Mouse (Mus musculus): ENCODE results near the gene Eps8l1. TPM values are rescaled to one million over a fixed set of nuclear protein-coding genes. Genes with fewer than 3 reads are reported as not detected.

Eps8l1 gene
- total RNA-seq, 2 experiments from 2014 or later: 7.8 to 8.9 TPM

GRCm38 (mm10) chr7:4491308-4491707 is 30.8 kb downstream of the Eps8l1 start:
- DNase-seq (ENCODE audit: low spot score in 2 of 2): no peak
- Histone ChIP-seq H3K4me3 (no peak overlapping the region), H3K27ac (peak overlapping the region; percentile 46; the same call in 1 of the 2 replicates)
- no peak for TF ChIP-seq CTCF (conservative IDR thresholded peaks at IDR 0.05)

DNA sequence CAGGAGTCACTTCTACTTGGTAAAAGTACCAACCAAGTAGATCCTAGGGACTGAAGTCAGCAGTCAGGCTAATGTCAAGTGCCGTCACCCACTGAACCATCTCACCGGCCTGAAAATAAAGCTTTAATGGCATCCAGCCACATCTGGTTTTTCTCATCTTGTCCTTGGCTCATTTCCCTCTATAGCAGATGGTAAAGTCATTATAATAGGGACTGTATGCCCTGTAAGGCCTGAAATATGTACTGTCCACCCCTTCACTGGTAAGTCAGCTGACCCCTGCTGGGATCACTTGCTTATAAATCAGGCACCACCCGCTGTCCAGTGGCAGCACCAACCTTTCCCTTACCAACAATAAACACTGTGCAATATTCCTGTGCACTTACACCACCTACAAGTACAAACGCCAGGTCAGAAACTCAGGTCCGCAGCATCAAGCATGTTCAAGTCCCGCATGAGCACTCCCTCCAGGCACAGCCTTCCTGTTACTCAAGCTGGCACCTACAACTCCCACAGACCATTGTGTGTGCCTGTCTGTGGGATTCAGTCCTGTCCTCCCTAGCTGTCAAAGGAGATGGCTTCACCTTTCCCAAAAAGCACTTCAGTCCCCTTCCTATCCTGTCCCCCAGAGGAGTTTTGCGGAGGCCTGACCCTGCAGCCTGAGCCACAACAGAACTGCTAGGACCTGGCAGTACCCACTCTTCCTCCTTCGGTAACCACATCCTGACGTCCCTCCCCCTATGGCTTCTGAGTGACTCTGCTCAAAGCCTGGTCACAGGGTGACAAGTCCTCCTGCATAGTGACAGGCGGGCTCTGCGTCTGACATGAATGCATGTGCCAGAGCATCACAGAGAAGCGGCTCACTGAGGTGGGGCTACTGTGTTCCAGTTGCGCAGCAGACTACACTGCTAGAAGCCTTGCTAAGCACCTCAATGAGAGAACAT is 32.1 kb downstream of the Eps8l1 start:
- H3K4me3 ChIP-seq: no peak overlapping the region
- H3K27ac ChIP-seq: no peak overlapping the region
- no peak for TF ChIP-seq CTCF (conservative IDR thresholded peaks at IDR 0.05)
- DNase-seq (ENCODE audit: low spot score in 2 of 2): no peak

GRCm38 (mm10) chr7:4493991-4494390 is 33.5 kb downstream of the Eps8l1 start:
- Histone ChIP-seq H3K4me3 (no peak overlapping the region), H3K27ac (no peak overlapping the region)
- DNase-seq (ENCODE audit: low spot score in 2 of 2): no peak
- no peak for TF ChIP-seq CTCF (conservative IDR thresholded peaks at IDR 0.05)

DNA sequence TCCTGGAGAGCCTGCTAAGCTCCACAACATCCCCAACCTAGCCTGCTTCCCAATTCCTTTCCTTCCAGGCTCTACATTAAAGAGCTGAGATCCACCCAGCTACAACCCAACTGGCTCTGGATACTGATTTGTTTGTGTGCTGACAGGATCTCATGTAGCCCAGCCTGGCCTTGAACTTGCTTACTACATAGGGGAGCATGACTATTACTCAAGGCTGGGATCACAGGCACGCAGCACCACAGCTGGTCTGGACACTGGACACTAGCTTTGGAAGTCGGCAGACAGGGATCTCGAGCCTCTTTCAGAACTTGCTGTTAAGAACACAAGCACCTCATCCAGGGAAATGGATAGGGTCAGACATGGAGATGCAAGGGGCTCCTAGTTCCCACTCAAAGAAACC is 36.0 kb downstream of the Eps8l1 start:
- no peak for DNase-seq (ENCODE audit: low spot score in 2 of 2)
- no peak for TF ChIP-seq CTCF (conservative IDR thresholded peaks at IDR 0.05)
- no peak overlapping the region for H3K27ac ChIP-seq
- H3K4me3 ChIP-seq: no peak overlapping the region

GRCm38 (mm10) chr7:4497271-4497903 is 36.9 kb downstream of the Eps8l1 start:
- TF ChIP-seq CTCF (conservative IDR thresholded peaks at IDR 0.05): no peak
- no peak for DNase-seq (ENCODE audit: low spot score in 2 of 2)

DNA sequence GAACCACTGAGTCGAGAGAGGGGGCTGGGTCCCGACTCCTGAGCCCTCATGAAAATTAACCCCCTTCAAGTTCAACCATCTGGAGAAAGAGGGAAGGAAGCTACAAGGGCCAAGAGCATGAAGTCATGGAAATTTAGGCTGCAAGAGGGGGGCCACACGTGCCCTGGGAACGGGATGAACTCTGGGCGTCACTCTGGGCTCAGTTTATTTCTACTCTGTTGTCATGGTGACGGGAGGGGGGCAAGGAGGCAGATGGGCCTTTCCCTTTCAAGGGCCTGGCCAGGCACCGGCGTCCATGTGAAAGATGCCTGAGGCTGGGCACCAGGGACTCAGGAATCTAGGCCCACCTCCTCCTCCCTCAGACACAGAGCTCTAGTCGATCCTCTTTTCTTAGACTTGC is 37.8 kb downstream of the Eps8l1 start:
- Histone ChIP-seq H3K27ac (peak overlapping the region; percentile 28; the same call in 1 of the 2 replicates), H3K4me3 (peak overlapping the region; percentile 10; the same call in 1 of the 2 replicates)
- DNase-seq (ENCODE audit: low spot score in 2 of 2): peak in 1 of 2 experiments; percentile 37
- TF ChIP-seq CTCF (conservative IDR thresholded peaks at IDR 0.05): no peak

More at GRCm38 (mm10) chr7:4497271-4497903, 36.9 kb downstream of the Eps8l1 start:
- no peak overlapping the region for H3K27ac ChIP-seq
- no peak overlapping the region; the same call in 1 of the 2 replicates for H3K4me3 ChIP-seq

GRCm38 (mm10) chr7:4499034-4499433 is 38.6 kb downstream of the Eps8l1 start:
- DNase-seq (ENCODE audit: low spot score in 2 of 2): no peak
- H3K4me3 ChIP-seq: no peak overlapping the region; the same call in 1 of the 2 replicates
- peak overlapping the region; percentile 28; the same call in 1 of the 2 replicates for H3K27ac ChIP-seq
- TF ChIP-seq CTCF (conservative IDR thresholded peaks at IDR 0.05): no peak

GRCm38 (mm10) chr7:4500892-4501471 is 40.5 kb downstream of the Eps8l1 start:
- DNase-seq (ENCODE audit: low spot score in 2 of 2): peak; percentile 36 to 39
- TF ChIP-seq CTCF (conservative IDR thresholded peaks at IDR 0.05): no peak

GRCm38 (mm10) chr7:4501558-4502397 is 41.3 kb downstream of the Eps8l1 start, which contains the start of gene Ppp1r12c:
Ppp1r12c (minus strand) TSS chr7:4501680.
- peak; percentile 96 to 97 for DNase-seq (ENCODE audit: low spot score in 2 of 2)
- H3K4me3 ChIP-seq: peak within 1 kb of the TSS; percentile 93
- no peak for TF ChIP-seq CTCF (conservative IDR thresholded peaks at IDR 0.05)
- H3K27ac ChIP-seq: peak within 1 kb of the TSS; percentile 98

More at GRCm38 (mm10) chr7:4500892-4501471, 40.5 kb downstream of the Eps8l1 start:
- peak overlapping the region; percentile 93 for H3K4me3 ChIP-seq
- H3K27ac ChIP-seq: peak overlapping the region; percentile 98

- peak; percentile 72 to 88 for DNase-seq (ENCODE audit: low spot score in 2 of 2)
- TF ChIP-seq CTCF (conservative IDR thresholded peaks at IDR 0.05): no peak
- Histone ChIP-seq H3K27ac (peak overlapping the region; percentile 98), H3K4me3 (peak overlapping the region; percentile 93)
Measured at GRCm38 (mm10) chr7:4502421-4503090, 42.1 kb downstream of the Eps8l1 start.

DNA sequence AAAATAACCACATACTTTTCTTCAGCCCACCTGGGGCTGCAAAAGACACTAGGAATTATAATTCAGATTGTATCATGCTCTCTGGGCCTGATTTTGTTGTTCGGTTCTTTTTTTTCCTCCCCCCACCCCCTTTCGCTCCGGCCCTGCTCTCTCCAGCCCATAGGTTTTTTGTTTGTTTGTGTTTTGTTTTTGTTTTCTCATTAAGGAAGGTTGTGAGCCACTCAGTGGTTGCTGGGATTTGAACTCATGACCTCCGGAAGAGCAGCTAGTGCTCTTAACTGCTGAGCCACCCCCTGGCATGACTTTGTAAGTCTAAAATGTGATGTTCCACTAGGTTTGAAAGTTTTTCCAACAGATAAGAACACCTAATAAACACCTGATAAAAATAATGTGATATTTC is 42.6 kb downstream of the Eps8l1 start:
- no peak for DNase-seq (ENCODE audit: low spot score in 2 of 2)
- Histone ChIP-seq H3K4me3 (no peak overlapping the region), H3K27ac (peak overlapping the region; percentile 98; the same call in 1 of the 2 replicates)
- TF ChIP-seq CTCF (conservative IDR thresholded peaks at IDR 0.05): no peak
